Mouse (Mus musculus) kidney, postnatal 0 days (tissue): ENCODE measurements around the gene Bcr. TPM values are rescaled to one million over a fixed set of nuclear protein-coding genes. Genes with fewer than 3 reads are reported as not detected.
A peak's percentile ranks its signal among the peaks of the same experiment; 100 is the strongest.

ENCODE experiments used
- ATAC-seq: fragments of 200-750 bp; cut with Nextera tagmentation; replicated peaks from 2 replicates; pipeline ENCODE4 v1.8.0; 2017; ENCODE audit warnings: low read depth, moderate number of reproducible peaks, moderate TSS enrichment, moderate library complexity; ENCODE audit not compliant: low FRiP score
- DNase-seq: peaks from one replicate; pipeline ENCODE4 v3.0.0-alpha.2; 2016; ENCODE audit warnings: low spot score
- H3K27ac ChIP-seq: fragments of 300-500 bp; sonication (generic); 2 replicates; pipeline ENCODE4 v1.5.1; 2014; ENCODE audit warnings: mild to moderate bottlenecking
- H3K27me3 ChIP-seq: fragments of 300-500 bp; sonication (generic); 2 replicates; pipeline ENCODE4 v1.6.1; 2014; ENCODE audit warnings: low read length, mixed read lengths; ENCODE audit not compliant: insufficient read depth
- H3K36me3 ChIP-seq: fragments of 300-500 bp; sonication (generic); 2 replicates; pipeline ENCODE4 v1.6.1; 2014; ENCODE audit warnings: low read length, mixed read lengths; ENCODE audit not compliant: insufficient read depth
- H3K4me1 ChIP-seq: fragments of 300-500 bp; sonication (generic); replicated peaks from 2 replicates; pipeline ENCODE4 v1.6.1; 2014; ENCODE audit warnings: antibody characterized with exemption, low read length, mixed read lengths; ENCODE audit not compliant: insufficient read depth
- H3K4me2 ChIP-seq: fragments of 300-500 bp; sonication (generic); 2 replicates; pipeline ENCODE4 v1.6.1; 2014; ENCODE audit warnings: mild to moderate bottlenecking, low read length, moderate library complexity, mixed read lengths
- H3K4me3 ChIP-seq: fragments of 300-500 bp; sonication (generic); replicated peaks from 2 replicates; pipeline ENCODE4 v1.5.1; 2014; ENCODE audit warnings: low read depth, low read length
- H3K9ac ChIP-seq: fragments of 300-500 bp; sonication (generic); 2 replicates; pipeline ENCODE4 v1.6.1; 2014; ENCODE audit warnings: low read depth, low read length
- H3K9me3 ChIP-seq: fragments of 300-500 bp; sonication (generic); replicated peaks from 2 replicates; pipeline ENCODE4 v1.6.1; 2016; ENCODE audit warnings: low read length, inconsistent platforms, mixed read lengths
- CTCF ChIP-seq: IDR thresholded peaks from 2 replicates; pipeline ENCODE4 v1.5.1; 2016; ENCODE audit warnings: antibody characterized with exemption, low read depth, mild to moderate bottlenecking, moderate library complexity
- WGBS: fragments of 180-500 bp; shearing (Covaris S2); extraction: QIAGEN DNeasy Blood & Tissue Kit; methylation state at CpG from one replicate; pipeline ENCODE4 v1.1.7; 2014; 5-methylcytosine and 5-hydroxymethylcytosine counted together
- polyA plus RNA-seq: library from polyadenylated mRNA; unstranded; fragments of >200 nt; fragmentation: Nextera tagmentation; extraction: Ambion mirVana; gene quantifications from 2 replicates; pipeline ENCODE4 v1.2.1, GENCODE M21; 2015

Gene Bcr
- polyA plus RNA-seq, 1 experiment from 2014 or later: 5.9 TPM

DNA sequence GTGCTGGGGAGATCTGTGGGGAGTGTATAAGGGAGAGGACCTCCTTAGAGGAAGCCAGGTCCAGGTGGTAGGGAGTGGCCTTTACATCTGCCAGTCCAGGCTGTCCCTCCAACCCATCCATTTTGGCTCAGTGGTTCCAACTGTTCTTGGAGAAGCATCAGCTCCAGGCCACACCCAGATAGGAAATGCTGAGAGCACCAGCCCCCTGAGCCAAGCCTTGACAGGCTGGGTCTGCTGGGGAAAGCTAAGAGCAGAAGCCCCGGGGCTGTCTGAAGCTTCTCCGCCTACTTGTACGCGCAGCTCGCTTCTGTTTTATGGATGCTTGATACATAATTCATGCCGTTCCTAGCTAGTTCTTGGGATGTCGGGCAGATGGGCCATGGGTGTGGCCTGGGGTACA, 39.9 kb downstream of the Bcr start:
- H3K27ac ChIP-seq: no peak overlapping the region
- H3K27me3 ChIP-seq: no peaks in the 10 kb centered on the region
- no peak overlapping the region for H3K9ac ChIP-seq
- H3K4me3 ChIP-seq: no peak overlapping the region
- no peaks in the 10 kb centered on the region for H3K9me3 ChIP-seq
- no peaks in the 10 kb centered on the region for H3K36me3 ChIP-seq
- no peak overlapping the region for H3K4me2 ChIP-seq
- DNase-seq (no peak), ATAC-seq (no peak)
- 62% methylated on average over 7 of the region's 7 CpGs for WGBS
- TF ChIP-seq CTCF: no peak
- H3K4me1 ChIP-seq: peaks cover 18% of the 10 kb centered on the region; the same call in 1 of the 2 replicates

DNA sequence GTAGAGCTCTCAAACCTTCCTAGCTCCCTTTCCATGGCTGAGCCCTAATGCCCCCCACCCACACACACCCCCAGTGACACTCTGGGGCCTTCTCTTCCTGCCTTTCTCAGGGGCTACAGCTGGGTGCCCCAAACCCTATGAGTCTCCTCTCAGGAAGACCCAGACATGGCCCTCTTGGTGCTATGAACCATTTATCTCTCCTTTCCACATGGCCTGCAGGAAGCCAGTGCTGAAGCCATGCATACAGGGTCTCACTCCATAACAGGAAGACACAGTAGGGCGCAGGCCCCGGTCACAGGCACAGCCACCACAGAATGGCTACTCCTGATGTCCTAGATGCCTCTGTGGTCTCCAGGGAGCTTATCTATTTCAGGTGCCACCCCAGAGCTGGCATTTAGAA, 43.1 kb downstream of the Bcr start:
- DNase-seq (no peak), ATAC-seq (no peak)
- H3K4me2 ChIP-seq: no peak overlapping the region
- no peaks in the 10 kb centered on the region for H3K36me3 ChIP-seq
- no peak for TF ChIP-seq CTCF
- H3K4me3 ChIP-seq: no peak overlapping the region
- no peaks in the 10 kb centered on the region for H3K9me3 ChIP-seq
- no peaks in the 10 kb centered on the region for H3K27me3 ChIP-seq
- 78% methylated on average over 2 of the region's 2 CpGs for WGBS
- peaks cover 19% of the 10 kb centered on the region; the same call in 1 of the 2 replicates for H3K4me1 ChIP-seq
- H3K9ac ChIP-seq: no peak overlapping the region
- 0 out of 2 replicates have a peak overlapping the region, but pooled peaks have one; percentile 8 for H3K27ac ChIP-seq

DNA sequence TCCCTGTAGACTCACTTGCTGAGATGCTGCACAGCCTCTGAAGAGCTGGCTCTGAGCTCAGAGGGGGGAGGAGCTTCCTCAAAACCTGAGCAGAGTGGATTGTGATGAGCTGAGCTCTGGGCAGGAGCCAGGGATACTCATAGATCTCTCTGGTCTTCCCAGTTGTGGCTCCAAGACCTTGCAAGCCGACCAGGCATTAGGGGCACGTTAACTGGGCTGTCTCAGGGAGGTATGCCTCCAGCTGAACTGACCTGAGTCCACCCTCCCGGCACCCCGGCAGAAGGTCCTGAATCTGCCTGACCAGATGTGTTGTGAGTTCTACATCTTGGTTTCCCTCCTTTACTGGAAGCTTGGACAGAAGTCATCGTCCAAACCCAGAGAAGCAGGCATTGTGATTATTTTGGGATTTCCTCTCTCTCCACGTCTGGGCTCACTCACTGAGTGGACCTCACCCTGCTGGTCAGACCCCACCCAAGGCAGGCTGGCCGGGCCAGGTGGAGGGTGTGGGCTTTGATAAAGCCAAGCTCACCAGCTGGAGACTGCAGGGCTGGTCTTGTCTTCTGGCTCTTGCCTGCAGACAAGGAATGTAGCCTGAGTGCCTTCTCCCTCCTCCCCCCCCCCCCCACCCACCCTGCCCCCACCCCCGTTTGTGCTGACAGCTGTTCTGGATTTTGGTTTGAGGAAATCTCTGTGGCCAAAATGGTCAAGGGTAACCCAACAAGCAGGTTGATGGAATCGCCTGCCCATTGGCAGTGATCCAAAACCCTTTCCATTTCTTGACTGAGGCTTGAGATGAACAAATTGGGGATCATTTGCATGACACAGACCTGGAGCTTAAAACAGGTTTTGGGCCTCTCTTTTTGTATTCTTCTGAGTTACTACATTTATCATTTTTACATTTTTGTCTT, 44.1 kb downstream of the Bcr start:
- DNase-seq: no peak
- no peak overlapping the region for H3K4me3 ChIP-seq
- H3K27ac ChIP-seq: no peak overlapping the region
- no peak for TF ChIP-seq CTCF
- H3K9ac ChIP-seq: no peak overlapping the region
- no peaks in the 10 kb centered on the region for H3K27me3 ChIP-seq
- no peak for ATAC-seq
- WGBS: 46% methylated on average over 9 of the region's 9 CpGs
- no peaks in the 10 kb centered on the region for H3K36me3 ChIP-seq
- H3K9me3 ChIP-seq: no peaks in the 10 kb centered on the region
- no peak overlapping the region for H3K4me2 ChIP-seq
- H3K4me1 ChIP-seq: peaks cover 14% of the 10 kb centered on the region; the same call in 1 of the 2 replicates

DNA sequence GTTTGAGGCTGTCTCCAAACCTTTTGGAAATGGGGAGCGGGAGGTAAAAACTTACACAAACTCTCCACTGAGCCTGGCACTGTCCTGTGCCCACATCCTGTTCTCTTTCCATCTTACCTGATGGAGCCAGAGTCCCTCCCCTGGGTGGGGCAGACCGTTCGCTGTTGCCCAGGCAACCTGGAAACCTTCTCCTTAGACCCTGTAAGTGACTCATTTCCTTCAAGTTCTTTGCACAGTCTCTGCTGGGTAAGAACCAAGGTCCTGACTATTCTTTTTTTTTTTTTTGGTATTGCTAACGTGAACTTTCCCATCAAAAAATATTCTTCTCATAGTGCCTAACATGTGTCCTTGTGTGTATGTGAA, 44.7 kb downstream of the Bcr start:
- 79% methylated on average over 4 of the region's 4 CpGs for WGBS
- Histone ChIP-seq H3K4me3 (no peak overlapping the region), H3K36me3 (no peaks in the 10 kb centered on the region), H3K27ac (no peak overlapping the region), H3K4me1 (peaks cover 14% of the 10 kb centered on the region; the same call in 1 of the 2 replicates), H3K27me3 (no peaks in the 10 kb centered on the region), H3K4me2 (no peak overlapping the region), H3K9me3 (no peaks in the 10 kb centered on the region), H3K9ac (no peak overlapping the region)
- ATAC-seq: no peak
- no peak for TF ChIP-seq CTCF
- no peak for DNase-seq

DNA sequence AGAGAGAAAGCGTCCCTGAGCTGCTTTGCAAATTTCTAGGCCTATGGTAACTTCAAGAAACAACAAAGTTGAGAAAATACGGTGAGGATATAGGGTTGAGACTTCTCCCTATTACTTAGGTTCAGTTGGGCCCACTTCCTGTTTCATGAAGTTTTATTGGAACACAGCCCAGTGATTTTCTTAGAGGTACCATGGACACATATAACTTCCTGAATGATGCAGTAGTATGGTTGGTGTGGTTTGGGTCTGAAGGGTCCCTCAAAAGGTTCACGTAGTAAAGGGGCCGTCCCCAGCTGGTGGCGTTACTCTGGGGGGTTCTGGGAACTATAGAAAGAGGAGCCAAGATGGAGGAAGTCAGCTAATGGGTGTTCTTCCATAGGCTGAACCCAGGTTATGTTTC, 45.3 kb downstream of the Bcr start:
- H3K9ac ChIP-seq: no peak overlapping the region
- H3K27me3 ChIP-seq: no peaks in the 10 kb centered on the region
- no peak overlapping the region for H3K27ac ChIP-seq
- no peaks in the 10 kb centered on the region for H3K9me3 ChIP-seq
- ATAC-seq (no peak), DNase-seq (no peak)
- H3K36me3 ChIP-seq: no peaks in the 10 kb centered on the region
- no peak overlapping the region for H3K4me3 ChIP-seq
- peaks cover 14% of the 10 kb centered on the region; the same call in 1 of the 2 replicates for H3K4me1 ChIP-seq
- 86% methylated on average over 5 of the region's 5 CpGs for WGBS
- TF ChIP-seq CTCF: no peak
- no peak overlapping the region for H3K4me2 ChIP-seq

DNA sequence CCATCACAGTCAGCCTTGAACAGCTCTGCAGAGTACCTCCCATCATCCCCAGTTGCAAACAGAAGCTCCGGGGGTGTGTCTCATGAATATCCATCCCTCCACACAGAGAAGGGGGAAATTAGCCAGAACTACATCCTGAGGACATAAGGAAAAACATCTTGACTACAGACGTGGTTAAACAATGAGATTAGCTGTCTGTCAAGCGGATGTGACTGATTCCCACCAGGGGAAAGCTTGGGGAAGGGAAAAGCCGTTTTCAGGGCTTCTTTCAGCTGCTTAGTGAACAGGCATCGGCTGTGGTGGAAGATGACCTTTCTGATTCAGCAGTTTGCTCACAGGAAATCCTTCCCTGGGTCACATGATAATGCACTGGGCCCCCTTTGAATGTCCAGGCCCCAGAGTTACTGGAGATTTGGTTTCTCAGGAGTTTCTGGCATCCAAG, 46.6 kb downstream of the Bcr start:
- DNase-seq (peak; percentile 49), ATAC-seq (no peak)
- Histone ChIP-seq H3K4me2 (no peak overlapping the region), H3K27me3 (no peaks in the 10 kb centered on the region), H3K36me3 (no peaks in the 10 kb centered on the region), H3K9ac (0 out of 2 replicates have a peak overlapping the region, but pooled peaks have one; percentile 27), H3K27ac (peak overlapping the region; percentile 33; the same call in 1 of the 2 replicates), H3K4me3 (no peak overlapping the region), H3K9me3 (no peaks in the 10 kb centered on the region), H3K4me1 (peaks cover 14% of the 10 kb centered on the region; the same call in 1 of the 2 replicates)
- 21% methylated on average over 5 of the region's 5 CpGs for WGBS
- no peak for TF ChIP-seq CTCF
